Mouse (Mus musculus): Measurements from ENCODE around the gene 4931423N10Rik. TPM values are rescaled to one million over a fixed set of nuclear protein-coding genes. Genes with fewer than 3 reads are reported as not detected.

4931423N10Rik gene
- not detected in 2 replicates for polyA plus RNA-seq (2015; fragmentation: Nextera tagmentation; extraction: Ambion mirVana)

DNA sequence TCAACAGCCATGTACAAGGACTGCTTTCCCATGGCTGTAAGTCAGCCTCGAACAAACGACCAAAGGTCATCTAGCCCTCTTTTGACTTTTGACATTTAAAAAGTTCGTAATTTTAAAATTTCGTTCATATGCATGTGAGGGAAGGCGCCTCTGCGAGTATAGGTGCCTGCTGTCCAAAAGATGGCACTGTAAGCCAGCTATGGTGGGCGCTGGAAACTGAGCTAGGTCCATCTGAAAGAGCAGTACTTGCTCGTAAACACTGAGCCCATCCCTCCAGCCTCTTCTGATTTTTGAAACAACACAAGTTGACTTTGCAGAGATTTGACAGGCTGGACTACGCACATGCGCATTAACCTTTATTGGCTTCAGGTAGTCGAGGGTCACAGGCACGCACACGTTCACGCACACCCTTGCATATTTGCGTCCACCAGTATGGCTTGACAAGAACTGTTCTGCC, at the start of gene 4931423N10Rik:
Gene 4931423N10Rik, plus strand, starts transcription at position 407 of the 457 bp plus-strand sequence.

Other genes starting within 250 kb of the 4931423N10Rik start
- 25.0 and 30.6 TPM in 2 replicates for gene Abi1, start 167.2 kb upstream of the 4931423N10Rik start, polyA plus RNA-seq (2015; fragmentation: Nextera tagmentation; extraction: Ambion mirVana)
- 13.6 and 15.5 TPM in 2 replicates for gene Acbd5, start 139.3 kb upstream of the 4931423N10Rik start, polyA plus RNA-seq (2015; fragmentation: Nextera tagmentation; extraction: Ambion mirVana)
- 5.8 and 7.2 TPM in 2 replicates for gene Mastl, start 51.5 kb upstream of the 4931423N10Rik start, polyA plus RNA-seq (2015; fragmentation: Nextera tagmentation; extraction: Ambion mirVana)
- gene Yme1l1, start 51.1 kb upstream of the 4931423N10Rik start, polyA plus RNA-seq (2015; fragmentation: Nextera tagmentation; extraction: Ambion mirVana): 35.4 and 37.3 TPM in 2 replicates
- gene Nxph2, start 113.8 kb downstream of the 4931423N10Rik start, polyA plus RNA-seq (2015; fragmentation: Nextera tagmentation; extraction: Ambion mirVana): not detected in 2 replicates

Measured in spleen, postnatal 0 days (tissue).